ENCODE assay signal across 8 mouse cellular contexts in genomic region chr1:46066484-46067251, GRCm38 (mm10). TPM values are rescaled to one million over a fixed set of nuclear protein-coding genes. Genes with fewer than 3 reads are reported as not detected.
DNase-seq lines count a peak whose midpoint lies in the region; ATAC-seq lines count a peak whose summit lies in the region.

No protein-coding gene starts in this region.

- no peaks in the 10 kb centered on the region for H3K36me3 ChIP-seq in hindbrain, embryonic 15.5 days

- DNase-seq in adipocyte (ENCODE audit: low spot score) = peak; percentile 41
- DNase-seq in cerebellum, postnatal 4 days (ENCODE audit: low spot score in 2 of 2) = peak; percentile 29 to 57
- peak; percentile 26 to 44 for DNase-seq in gastrocnemius, adult 8-10 months (ENCODE audit: low spot score in 2 of 2)
- DNase-seq in layer of hippocampus, postnatal 36 days = peak; percentile 33
- DNase-seq in lung, postnatal 10 days = peak; percentile 73
- peak; percentile 17 to 42 for DNase-seq in right cerebral cortex, adult 2 months (ENCODE audit: low spot score in 2 of 2)
- no peak for DNase-seq in thymus, postnatal 0 days (ENCODE audit: low spot score)

- H3K27me3 ChIP-seq in hindbrain, embryonic 15.5 days = no peaks in the 10 kb centered on the region

- H3K27ac ChIP-seq in hindbrain, embryonic 15.5 days (replicated peaks) = peak overlapping the region; percentile 94

- peak overlapping the region; percentile 89 for H3K4me3 ChIP-seq in hindbrain, embryonic 15.5 days

- H3K4me2 ChIP-seq in hindbrain, embryonic 15.5 days = peak overlapping the region; percentile 75

- H3K4me1 ChIP-seq in hindbrain, embryonic 15.5 days (replicated peaks) = 0 out of 2 replicates have a peak, but pooled peaks cover 7% of the 10 kb centered on the region

- H3K9me3 ChIP-seq in hindbrain, embryonic 15.5 days = no peaks in the 10 kb centered on the region

- peak; percentile 95 for ATAC-seq in hindbrain, embryonic 15.5 days (ENCODE audit: low FRiP score, low read depth)

- H3K9ac ChIP-seq in hindbrain, embryonic 15.5 days = peak overlapping the region; percentile 87

- WGBS in hindbrain, embryonic 15.5 days = under 1% methylated on average over 28 of the region's 28 CpGs

RNA-seq across cellular contexts. Expression of gene Dnah7b, which starts 0.6 kb away (rescaled TPM):
- total RNA-seq in gastrocnemius, adult 8-10 months (2022) = under 1 TPM; 0.10 to 0.44 (median 0.15) TPM
- 2.8 and 3.3 TPM in 2 replicates for polyA plus RNA-seq in hindbrain, embryonic 15.5 days (2015; fragmentation: Nextera tagmentation; extraction: Ambion mirVana)
- 1 to 10 TPM; 1.6 to 1.9 TPM for total RNA-seq in layer of hippocampus, postnatal 36 days (2021)
- 0.22 and 0.26 TPM in 2 replicates for polyA plus RNA-seq in thymus, postnatal 0 days (2015; fragmentation: Nextera tagmentation; extraction: Ambion mirVana)
